Mouse (Mus musculus) lung, postnatal 0 days (tissue): ENCODE measurements at regions not wholly inside any gene's neighbourhood (a gene's known extent, or its start where the extent isn't known, plus 50 kb on each side); places are given as distances from the start of the nearest gene placed in this dataset.

Experiments
- CTCF ChIP-seq: IDR thresholded peaks from 2 replicates; pipeline ENCODE4 v1.5.1; 2016; ENCODE audit warnings: antibody characterized with exemption, mild to moderate bottlenecking
- EP300 ChIP-seq: IDR thresholded peaks from 2 replicates; pipeline ENCODE4 v1.6.1; 2016; ENCODE audit warnings: antibody characterized with exemption, mild to moderate bottlenecking, control low read depth

GRCm38 (mm10) chr12:110221679-110222078, 57.2 kb upstream of the Dio3 start:
- no peak for TF ChIP-seq CTCF
- no peak for TF ChIP-seq EP300
